Mouse (Mus musculus) kidney, adult 8-10 months (tissue): Measurements from ENCODE around the gene Sh3kbp1.

Experiments used
- DNase-seq, 2 experiments: peaks; one replicate each; pipeline ENCODE4 v3.0.0; 2022

Gene Sh3kbp1

GRCm38 (mm10) chrX:159953546-159954429, 326.7 kb downstream of the Sh3kbp1 start:
- DNase-seq: no peak

- no peak for DNase-seq
These were observed 327.3 kb downstream of the Sh3kbp1 start for GRCm38 (mm10) chrX:159954430-159954779.

DNA sequence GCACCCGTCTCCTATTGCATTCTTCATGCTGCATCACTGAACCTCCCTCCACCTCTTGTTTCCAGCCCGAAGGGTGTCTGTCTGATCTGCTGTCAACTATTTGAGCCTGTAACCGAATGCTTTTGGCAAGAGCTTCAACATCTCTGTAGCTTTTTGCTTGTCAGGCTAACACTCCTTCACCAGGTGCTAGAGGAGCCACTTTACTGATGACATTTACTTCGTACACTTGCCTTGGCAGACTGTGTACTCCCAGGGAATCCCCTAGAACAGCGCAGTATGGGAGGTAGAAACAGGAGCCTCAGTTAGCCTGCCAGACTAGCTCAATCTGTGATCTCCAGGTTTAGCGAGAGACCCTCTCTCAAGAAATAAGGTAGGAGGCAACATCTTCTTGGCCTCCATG, 328.4 kb downstream of the Sh3kbp1 start:
- no peak for DNase-seq

DNA sequence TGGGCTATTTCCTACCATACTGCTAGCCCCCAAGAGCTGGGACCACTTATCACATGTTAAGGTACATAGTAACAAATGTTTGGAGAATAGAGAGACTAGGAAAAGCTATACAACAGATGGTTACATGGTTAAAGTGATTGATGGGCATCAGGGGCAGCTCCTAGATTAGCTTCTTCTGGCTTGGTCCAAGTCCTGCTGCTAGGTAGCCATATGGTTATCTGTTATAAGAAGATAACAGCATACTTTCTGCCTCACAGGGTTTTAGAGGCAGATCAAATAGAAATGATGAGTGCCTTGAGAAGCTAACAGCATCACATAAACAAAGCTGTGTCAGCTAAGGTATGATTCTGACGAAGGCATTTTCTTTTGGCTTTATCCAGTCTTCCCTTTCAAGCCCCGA, 334.3 kb downstream of the Sh3kbp1 start:
- DNase-seq: no peak

- peak; percentile 45 to 62 for DNase-seq
These were observed 336.2 kb downstream of the Sh3kbp1 start for GRCm38 (mm10) chrX:159963273-159963672.

- DNase-seq: no peak
These were observed 336.9 kb downstream of the Sh3kbp1 start for GRCm38 (mm10) chrX:159963925-159964324.

- peak; percentile 27 to 48 for DNase-seq
These were observed 342.0 kb downstream of the Sh3kbp1 start for GRCm38 (mm10) chrX:159969025-159969424.

DNA sequence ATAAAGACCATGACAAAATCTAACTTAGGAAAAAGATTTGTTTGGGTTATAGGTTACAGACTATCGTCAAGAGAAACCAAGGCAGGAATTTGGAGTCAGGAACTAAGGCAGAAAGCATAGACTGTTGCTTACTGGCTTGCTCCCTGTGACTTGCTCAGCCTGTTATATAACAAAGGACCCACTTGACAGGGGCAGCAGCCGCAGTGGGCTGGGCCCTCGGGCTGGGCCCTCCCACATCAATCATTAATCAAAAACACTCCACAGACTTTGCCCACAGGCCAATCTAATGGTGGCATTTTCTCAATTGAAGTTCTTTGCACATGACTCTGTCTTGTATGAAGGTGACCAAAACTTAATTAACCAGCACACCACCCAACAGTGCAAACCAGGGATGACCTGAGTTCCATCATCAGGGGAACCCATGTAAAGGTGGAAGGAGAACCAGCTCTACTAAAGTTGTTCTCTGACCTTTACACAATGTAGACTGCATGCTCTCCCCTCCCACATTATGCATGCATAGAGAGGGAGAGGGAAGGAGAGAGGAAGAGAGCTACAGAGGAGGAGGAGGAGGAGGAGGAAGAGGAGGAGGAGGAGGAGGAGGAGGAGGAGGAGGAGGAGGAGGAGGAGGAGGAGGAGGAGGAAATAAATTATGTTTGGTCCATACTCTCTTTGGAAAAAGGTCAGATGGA, 344.2 kb downstream of the Sh3kbp1 start:
- DNase-seq: peak; percentile 52 to 58

DNA sequence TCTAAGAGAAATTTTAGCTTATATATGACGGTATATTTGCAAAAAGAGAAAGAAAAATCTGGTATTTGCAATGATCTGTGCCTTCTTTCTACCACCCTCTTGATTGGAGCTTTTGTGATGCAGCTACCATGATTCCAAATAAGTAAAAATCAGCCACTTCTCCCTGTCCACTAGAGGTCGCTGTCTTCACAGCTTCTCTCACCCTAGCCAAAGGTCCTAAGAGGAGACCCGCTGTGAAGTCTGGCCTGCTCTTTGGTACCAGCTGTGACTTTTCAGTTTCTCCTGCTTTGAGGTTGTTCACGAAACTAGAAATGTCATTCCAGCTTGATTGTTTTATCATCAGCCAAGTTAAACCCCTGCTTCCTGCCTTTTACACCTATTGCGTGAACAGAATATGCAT, 346.7 kb downstream of the Sh3kbp1 start:
- DNase-seq: peak; percentile 11 to 41

DNA sequence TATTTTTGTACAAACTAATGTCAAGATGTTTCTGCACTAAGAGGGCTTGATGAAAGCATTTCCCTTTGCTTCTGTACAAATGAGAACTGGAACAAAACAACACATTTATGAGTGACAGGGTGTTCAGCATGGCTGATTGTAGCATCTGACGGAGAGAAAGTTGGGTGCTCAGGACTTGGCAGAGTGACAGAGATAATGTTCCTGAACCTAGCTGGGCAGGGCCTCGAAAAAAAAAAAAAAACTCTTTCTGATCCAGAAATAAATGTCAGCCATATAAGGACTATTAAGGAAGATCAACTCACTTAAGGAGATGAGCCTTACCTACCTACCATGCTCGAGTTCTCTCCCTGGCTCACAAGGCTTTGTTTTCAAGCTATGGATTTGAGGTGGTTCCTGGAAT, 349.2 kb downstream of the Sh3kbp1 start:
- DNase-seq: no peak

DNA sequence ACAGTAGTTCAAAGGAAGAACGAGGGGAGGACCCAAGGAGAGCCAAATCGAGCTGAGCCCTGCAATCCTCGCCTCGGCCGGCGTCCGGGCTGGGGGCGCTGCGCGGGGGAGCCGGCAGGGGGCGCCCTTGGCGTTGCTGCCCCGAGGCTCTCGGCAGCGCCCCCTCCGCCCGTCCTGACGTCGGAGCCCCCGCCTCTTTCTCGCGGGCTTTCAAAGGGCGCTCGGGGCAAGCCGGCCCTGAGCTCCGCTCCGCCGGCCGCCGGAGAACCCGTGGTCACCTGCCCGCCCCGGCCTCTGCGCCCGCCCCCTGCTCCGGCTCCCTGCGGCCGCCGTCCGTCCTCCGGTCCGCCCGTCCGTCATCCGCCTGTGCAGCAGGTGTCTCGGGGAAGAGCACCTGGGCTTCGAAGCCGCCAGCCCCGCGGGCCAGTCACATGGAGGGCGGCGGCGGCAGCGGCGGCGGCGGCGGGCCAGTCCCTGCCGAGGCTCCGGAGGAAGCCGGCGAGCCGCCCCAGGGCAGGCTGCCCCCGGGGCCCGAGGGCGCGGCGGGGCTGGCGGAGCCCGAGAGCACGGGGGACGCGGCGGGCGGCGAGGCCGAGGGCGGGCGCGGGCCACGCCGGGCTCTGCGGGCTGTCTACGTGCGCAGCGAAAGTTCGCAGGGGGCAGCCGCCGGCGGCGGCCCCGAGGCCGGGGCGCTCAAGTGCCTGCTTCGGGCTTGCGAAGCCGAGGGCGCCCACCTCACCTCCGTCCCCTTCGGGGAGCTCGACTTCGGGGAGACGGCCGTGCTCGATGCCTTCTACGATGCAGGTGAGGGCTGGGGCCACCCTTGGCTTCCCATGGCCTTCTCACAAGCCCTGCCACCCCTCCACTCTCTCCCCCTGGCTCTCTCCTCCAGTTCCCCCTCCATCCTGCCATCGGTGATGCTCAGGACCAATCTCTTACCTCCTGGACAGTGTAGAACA, 361.2 kb downstream of the Sh3kbp1 start, which contains the start of gene Map3k15:
Map3k15 (plus strand) TSS at position 432 of the 959 bp plus-strand sequence.
- DNase-seq: peak; percentile 66 to 76

DNA sequence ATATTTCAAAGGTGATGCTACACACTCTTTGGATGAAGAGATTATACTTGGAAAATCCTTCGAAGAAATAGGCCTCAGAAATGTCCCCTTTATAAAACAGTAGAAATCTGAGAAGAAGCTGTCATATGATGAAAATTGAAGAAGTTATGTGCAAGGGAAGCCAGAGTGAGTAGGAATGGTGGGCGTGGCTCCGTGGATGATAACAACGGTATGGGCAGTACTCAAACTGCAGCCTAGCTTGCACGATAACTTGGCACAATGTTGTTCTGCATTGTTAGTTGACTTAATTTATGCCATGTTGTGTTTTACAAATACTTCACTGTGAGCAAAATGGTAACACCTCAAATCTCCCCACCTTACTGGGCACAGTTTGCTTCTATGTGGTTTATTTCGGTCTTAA, 368.7 kb downstream of the Sh3kbp1 start:
- DNase-seq: no peak
